Mouse (Mus musculus): Measurements from ENCODE around the gene Prox1. TPM values are rescaled to one million over a fixed set of nuclear protein-coding genes. Genes with fewer than 3 reads are reported as not detected.

The Prox1 gene
- polyA plus RNA-seq, 1 experiment from 2014 or later, result 1.2 TPM

DNA sequence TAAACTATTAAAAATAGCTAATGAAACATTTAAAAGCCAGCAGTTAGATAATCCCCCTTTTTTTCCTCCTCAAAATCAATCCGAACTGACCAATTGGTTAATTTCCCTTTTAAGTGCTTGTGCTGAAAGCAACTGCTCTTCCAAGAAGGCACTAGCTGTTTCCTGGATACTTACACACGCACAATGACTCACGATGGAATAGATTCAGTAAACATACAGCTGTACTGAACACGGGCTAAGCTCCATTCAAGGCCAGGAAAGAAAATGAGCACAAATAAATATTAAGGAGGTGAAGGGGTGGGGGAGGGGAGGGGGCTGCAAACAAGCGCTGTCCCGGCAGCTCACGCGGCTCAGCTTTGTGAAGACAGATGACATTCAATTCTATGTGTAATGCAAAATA, 14.8 kb downstream of the Prox1 start:
- Histone ChIP-seq H3K4me1 (ENCODE audit: control insufficient read depth, insufficient read depth, low read length) (no peaks in the 10 kb centered on the region), H3K4me3 (ENCODE audit: low read length) (no peak overlapping the region), H3K27me3 (ENCODE audit: control insufficient read depth, insufficient read depth, low read length) (peaks cover 6% of the 10 kb centered on the region; the same call in 1 of the 2 replicates), H3K9ac (ENCODE audit: low read depth, low read length) (no peak overlapping the region), H3K4me2 (replicated peaks; ENCODE audit: low read depth, low read length) (no peak overlapping the region), H3K27ac (ENCODE audit: low read depth, low read length) (no peak overlapping the region), H3K9me3 (ENCODE audit: control insufficient read depth, low read length) (no peaks in the 10 kb centered on the region), H3K36me3 (ENCODE audit: control insufficient read depth, insufficient read depth, low read length) (no peaks in the 10 kb centered on the region)
- no peak for ATAC-seq (ENCODE audit: low FRiP score, low TSS enrichment)
- 40% methylated on average over 8 of the region's 8 CpGs for WGBS

DNA sequence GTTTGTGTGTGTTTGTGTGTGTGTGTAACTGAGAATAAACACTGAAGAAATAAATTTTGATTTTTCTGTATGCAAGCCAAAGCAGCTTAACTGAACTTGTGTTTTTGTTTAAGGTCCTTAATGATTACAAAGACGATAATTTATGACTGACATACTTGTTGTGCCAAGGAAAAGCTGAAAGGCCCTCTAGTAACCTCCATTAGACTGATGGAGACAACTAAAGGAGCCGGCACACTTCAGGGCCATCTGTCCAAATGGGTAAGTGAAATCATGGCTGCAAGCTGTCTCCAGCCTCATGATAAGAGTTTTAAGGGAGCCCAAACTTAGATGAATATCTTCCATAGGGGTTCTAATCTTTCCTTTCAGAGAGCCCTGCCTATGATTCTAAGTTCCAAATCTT, 15.5 kb downstream of the Prox1 start:
- 33% methylated on average over 2 of the region's 2 CpGs for WGBS
- Histone ChIP-seq H3K4me3 (ENCODE audit: low read length) (no peak overlapping the region), H3K36me3 (ENCODE audit: control insufficient read depth, insufficient read depth, low read length) (no peaks in the 10 kb centered on the region), H3K27ac (ENCODE audit: low read depth, low read length) (no peak overlapping the region), H3K4me2 (replicated peaks; ENCODE audit: low read depth, low read length) (no peak overlapping the region), H3K27me3 (ENCODE audit: control insufficient read depth, insufficient read depth, low read length) (peaks cover 6% of the 10 kb centered on the region), H3K9ac (ENCODE audit: low read depth, low read length) (no peak overlapping the region), H3K9me3 (ENCODE audit: control insufficient read depth, low read length) (no peaks in the 10 kb centered on the region), H3K4me1 (ENCODE audit: control insufficient read depth, insufficient read depth, low read length) (no peaks in the 10 kb centered on the region)
- ATAC-seq (ENCODE audit: low FRiP score, low TSS enrichment), result no peak

DNA sequence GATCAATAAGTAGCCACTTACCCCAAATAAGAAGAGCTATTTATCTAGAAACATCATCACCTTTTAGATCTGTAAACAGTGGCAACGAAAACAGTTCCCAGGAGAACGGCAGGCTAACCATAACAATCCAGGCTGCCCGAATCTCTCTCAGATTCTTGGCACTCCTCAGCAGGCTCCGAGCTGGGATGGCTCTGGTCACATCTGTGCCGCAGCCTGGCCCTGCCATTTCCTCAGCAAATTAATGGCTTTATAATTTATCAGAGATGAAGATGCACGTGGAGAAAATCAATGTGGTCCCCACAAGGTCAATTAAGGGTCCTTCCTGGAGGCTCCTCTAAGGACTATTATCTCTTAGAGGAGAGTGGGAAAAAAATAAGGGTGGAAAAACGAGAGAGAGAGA, 16.2 kb downstream of the Prox1 start:
- 14% methylated on average over 7 of the region's 7 CpGs for WGBS
- Histone ChIP-seq H3K4me2 (replicated peaks; ENCODE audit: low read depth, low read length) (no peak overlapping the region), H3K27ac (ENCODE audit: low read depth, low read length) (no peak overlapping the region), H3K9me3 (ENCODE audit: control insufficient read depth, low read length) (no peaks in the 10 kb centered on the region), H3K4me1 (ENCODE audit: control insufficient read depth, insufficient read depth, low read length) (peaks cover 6% of the 10 kb centered on the region; the same call in 1 of the 2 replicates), H3K27me3 (ENCODE audit: control insufficient read depth, insufficient read depth, low read length) (peaks cover 6% of the 10 kb centered on the region), H3K9ac (ENCODE audit: low read depth, low read length) (no peak overlapping the region), H3K4me3 (ENCODE audit: low read length) (no peak overlapping the region), H3K36me3 (ENCODE audit: control insufficient read depth, insufficient read depth, low read length) (no peaks in the 10 kb centered on the region)
- no peak for ATAC-seq (ENCODE audit: low FRiP score, low TSS enrichment)

DNA sequence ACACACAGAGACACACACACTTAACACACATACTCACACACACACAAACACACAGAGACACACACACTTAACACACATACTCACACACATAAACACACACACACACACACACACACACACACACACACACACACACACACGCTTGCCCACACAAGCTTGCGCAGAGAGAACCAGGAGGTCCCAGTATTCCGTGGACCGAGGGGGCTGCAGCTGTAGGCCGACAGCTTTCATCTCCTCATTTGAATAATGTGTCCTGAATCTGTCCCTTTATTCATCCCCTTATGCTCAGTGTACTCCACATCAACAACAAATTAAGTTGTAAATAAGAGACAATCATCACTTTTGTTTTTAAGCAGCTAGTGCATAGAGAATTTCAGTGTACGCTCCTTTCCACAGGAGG, 17.9 kb downstream of the Prox1 start:
- Histone ChIP-seq H3K9me3 (ENCODE audit: control insufficient read depth, low read length) (no peaks in the 10 kb centered on the region), H3K9ac (ENCODE audit: low read depth, low read length) (no peak overlapping the region), H3K4me3 (ENCODE audit: low read length) (no peak overlapping the region), H3K4me1 (ENCODE audit: control insufficient read depth, insufficient read depth, low read length) (peaks cover 11% of the 10 kb centered on the region; the same call in 1 of the 2 replicates), H3K36me3 (ENCODE audit: control insufficient read depth, insufficient read depth, low read length) (no peaks in the 10 kb centered on the region), H3K27ac (ENCODE audit: low read depth, low read length) (no peak overlapping the region), H3K4me2 (replicated peaks; ENCODE audit: low read depth, low read length) (no peak overlapping the region), H3K27me3 (ENCODE audit: control insufficient read depth, insufficient read depth, low read length) (peaks cover 6% of the 10 kb centered on the region)
- WGBS, result 89% methylated on average over 6 of the region's 6 CpGs
- ATAC-seq (ENCODE audit: low FRiP score, low TSS enrichment), result no peak

DNA sequence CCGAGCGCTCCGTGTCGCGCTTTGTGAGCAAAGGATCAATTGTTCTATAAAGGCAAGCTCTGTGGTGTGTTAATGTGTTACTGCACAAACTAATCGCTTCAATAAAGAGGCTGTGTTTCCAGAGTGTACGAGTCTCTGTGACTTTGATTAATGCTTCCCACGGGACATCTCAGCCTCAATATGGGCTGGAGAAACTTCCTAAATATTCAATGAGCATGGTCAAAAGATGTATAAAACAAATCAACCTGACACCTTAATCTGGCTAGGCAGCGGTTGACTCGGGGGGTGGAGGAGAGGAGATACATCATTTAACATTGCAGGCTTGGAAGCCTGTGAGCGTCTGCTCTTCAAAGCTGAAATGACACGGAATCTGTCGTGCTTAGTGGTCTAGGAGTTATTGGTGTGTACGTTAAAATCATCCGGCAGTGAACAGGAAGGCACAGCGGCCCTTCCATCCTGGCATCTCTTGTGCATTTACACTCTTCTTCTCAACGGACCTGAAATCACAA, 21.2 kb downstream of the Prox1 start:
- Histone ChIP-seq H3K27ac (ENCODE audit: low read depth, low read length) (no peak overlapping the region), H3K4me3 (ENCODE audit: low read length) (no peak overlapping the region), H3K9me3 (ENCODE audit: control insufficient read depth, low read length) (no peaks in the 10 kb centered on the region), H3K36me3 (ENCODE audit: control insufficient read depth, insufficient read depth, low read length) (no peaks in the 10 kb centered on the region), H3K27me3 (ENCODE audit: control insufficient read depth, insufficient read depth, low read length) (peaks cover 3% of the 10 kb centered on the region; the same call in 1 of the 2 replicates), H3K9ac (ENCODE audit: low read depth, low read length) (no peak overlapping the region), H3K4me2 (replicated peaks; ENCODE audit: low read depth, low read length) (peak overlapping the region; percentile 26; the same call in 1 of the 2 replicates), H3K4me1 (ENCODE audit: control insufficient read depth, insufficient read depth, low read length) (peaks cover 11% of the 10 kb centered on the region; the same call in 1 of the 2 replicates)
- ATAC-seq (ENCODE audit: low FRiP score, low TSS enrichment), result no peak
- 26% methylated on average over 17 of the region's 17 CpGs for WGBS

DNA sequence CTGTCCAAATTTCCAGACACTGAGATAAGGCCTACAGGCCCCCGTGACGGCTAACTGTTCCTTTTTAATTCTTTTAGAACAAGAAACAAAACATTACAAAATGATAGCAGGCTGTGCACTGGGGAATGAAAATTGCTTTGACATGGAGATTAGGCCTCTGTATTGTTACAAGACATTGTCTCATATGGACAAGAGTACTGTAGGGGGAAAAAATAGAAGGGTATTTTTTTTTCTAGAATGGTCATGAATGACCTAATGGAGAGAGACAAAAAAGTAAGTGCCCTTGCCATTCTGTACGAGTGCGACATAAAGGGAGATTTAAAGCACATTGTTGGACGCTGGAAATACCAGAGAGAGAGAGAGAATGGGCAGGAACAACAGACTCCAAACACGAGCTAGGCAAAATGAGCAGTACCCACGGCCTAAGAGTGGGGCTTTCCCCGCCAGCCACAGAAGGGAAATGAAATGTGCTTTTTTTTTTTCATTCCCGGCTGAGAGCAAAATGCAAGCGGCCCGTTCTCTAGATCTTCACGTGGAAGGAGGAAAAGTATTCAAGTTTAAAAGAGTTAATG, 21.8 kb downstream of the Prox1 start:
- no peak overlapping the region for H3K4me3 ChIP-seq (ENCODE audit: low read length)
- H3K9ac ChIP-seq (ENCODE audit: low read depth, low read length), result no peak overlapping the region
- H3K27ac ChIP-seq (ENCODE audit: low read depth, low read length), result no peak overlapping the region
- H3K9me3 ChIP-seq (ENCODE audit: control insufficient read depth, low read length), result no peaks in the 10 kb centered on the region
- WGBS, result 31% methylated on average over 12 of the region's 12 CpGs
- peaks cover 11% of the 10 kb centered on the region; the same call in 1 of the 2 replicates for H3K4me1 ChIP-seq (ENCODE audit: control insufficient read depth, insufficient read depth, low read length)
- H3K4me2 ChIP-seq (replicated peaks; ENCODE audit: low read depth, low read length), result peak overlapping the region; percentile 26; the same call in 1 of the 2 replicates
- H3K27me3 ChIP-seq (ENCODE audit: control insufficient read depth, insufficient read depth, low read length), result peaks cover 2% of the 10 kb centered on the region; the same call in 1 of the 2 replicates
- no peak for ATAC-seq (ENCODE audit: low FRiP score, low TSS enrichment)
- no peaks in the 10 kb centered on the region for H3K36me3 ChIP-seq (ENCODE audit: control insufficient read depth, insufficient read depth, low read length)

DNA sequence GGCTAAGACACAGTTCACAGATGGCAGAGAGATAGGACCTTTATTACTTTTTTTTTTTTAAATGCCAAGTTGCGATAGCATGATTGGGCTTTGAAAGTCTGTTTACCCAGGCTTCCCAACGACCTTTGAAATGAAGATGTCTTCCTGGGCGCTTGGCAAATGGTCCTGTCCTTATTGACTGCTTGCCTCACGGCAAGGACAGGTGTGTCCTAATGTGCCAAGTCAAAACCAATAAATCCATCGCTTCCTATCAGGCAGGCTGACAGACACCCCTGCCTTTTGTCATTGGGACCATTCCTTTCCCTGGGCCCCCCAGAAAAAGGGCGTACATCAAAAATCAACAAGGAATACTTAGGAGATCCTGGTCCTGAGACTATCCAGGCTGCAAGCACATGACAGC, 22.7 kb downstream of the Prox1 start:
- H3K9me3 ChIP-seq (ENCODE audit: control insufficient read depth, low read length), result no peaks in the 10 kb centered on the region
- no peak overlapping the region for H3K4me2 ChIP-seq (replicated peaks; ENCODE audit: low read depth, low read length)
- no peak overlapping the region for H3K4me3 ChIP-seq (ENCODE audit: low read length)
- ATAC-seq (ENCODE audit: low FRiP score, low TSS enrichment), result no peak
- no peaks in the 10 kb centered on the region for H3K36me3 ChIP-seq (ENCODE audit: control insufficient read depth, insufficient read depth, low read length)
- WGBS, result 81% methylated on average over 6 of the region's 6 CpGs
- no peak overlapping the region for H3K27ac ChIP-seq (ENCODE audit: low read depth, low read length)
- no peaks in the 10 kb centered on the region; the same call in 1 of the 2 replicates for H3K27me3 ChIP-seq (ENCODE audit: control insufficient read depth, insufficient read depth, low read length)
- no peak overlapping the region for H3K9ac ChIP-seq (ENCODE audit: low read depth, low read length)
- peaks cover 11% of the 10 kb centered on the region; the same call in 1 of the 2 replicates for H3K4me1 ChIP-seq (ENCODE audit: control insufficient read depth, insufficient read depth, low read length)

DNA sequence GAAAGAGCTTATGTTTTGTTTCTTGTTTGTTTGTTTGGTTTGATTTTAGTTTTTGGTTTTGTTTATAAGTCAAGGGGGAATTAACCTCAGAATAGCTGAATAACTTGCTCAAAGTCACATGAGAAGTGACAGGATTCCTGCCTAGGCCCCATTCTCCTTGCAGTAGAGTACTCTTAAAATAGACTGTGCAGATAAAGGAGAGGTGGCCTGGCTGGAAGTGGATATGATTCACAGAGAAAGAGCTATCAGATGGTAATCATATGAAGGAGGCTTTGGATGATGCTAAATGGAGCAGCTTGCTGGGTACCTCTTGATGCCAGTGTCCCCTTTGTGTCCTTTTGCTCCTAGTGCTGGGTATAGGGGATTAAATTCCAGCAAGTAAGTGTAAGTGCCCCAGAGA, 26.1 kb downstream of the Prox1 start:
- H3K9ac ChIP-seq (ENCODE audit: low read depth, low read length), result no peak overlapping the region
- H3K36me3 ChIP-seq (ENCODE audit: control insufficient read depth, insufficient read depth, low read length), result no peaks in the 10 kb centered on the region
- H3K9me3 ChIP-seq (ENCODE audit: control insufficient read depth, low read length), result no peaks in the 10 kb centered on the region
- H3K27ac ChIP-seq (ENCODE audit: low read depth, low read length), result no peak overlapping the region
- no peak for ATAC-seq (ENCODE audit: low FRiP score, low TSS enrichment)
- H3K4me2 ChIP-seq (replicated peaks; ENCODE audit: low read depth, low read length), result no peak overlapping the region
- peaks cover 10% of the 10 kb centered on the region; the same call in 1 of the 2 replicates for H3K4me1 ChIP-seq (ENCODE audit: control insufficient read depth, insufficient read depth, low read length)
- no peaks in the 10 kb centered on the region for H3K27me3 ChIP-seq (ENCODE audit: control insufficient read depth, insufficient read depth, low read length)
- H3K4me3 ChIP-seq (ENCODE audit: low read length), result no peak overlapping the region

DNA sequence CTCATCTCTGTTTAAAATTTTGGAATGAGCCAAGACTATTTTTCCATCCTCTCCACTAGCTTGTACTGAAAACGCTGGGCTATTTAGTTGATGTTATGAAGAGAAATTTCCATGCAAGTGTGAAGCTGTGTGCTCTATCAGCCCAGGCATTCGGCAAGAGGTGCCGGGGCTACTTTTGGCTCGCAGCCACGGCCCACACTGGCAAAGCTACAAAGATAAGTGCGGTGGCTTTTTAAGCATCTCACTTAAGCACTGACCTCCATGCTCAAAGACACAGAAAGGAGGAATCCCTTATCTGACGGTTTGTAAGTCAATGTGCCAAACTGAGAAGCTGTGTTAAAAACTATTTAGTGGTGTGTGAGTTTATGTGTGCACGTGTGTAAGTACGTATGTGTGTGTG, 26.9 kb downstream of the Prox1 start:
- H3K27ac ChIP-seq (ENCODE audit: low read depth, low read length), result no peak overlapping the region
- no peak for ATAC-seq (ENCODE audit: low FRiP score, low TSS enrichment)
- H3K4me3 ChIP-seq (ENCODE audit: low read length), result no peak overlapping the region
- WGBS, result 91% methylated on average over 9 of the region's 9 CpGs
- H3K27me3 ChIP-seq (ENCODE audit: control insufficient read depth, insufficient read depth, low read length), result no peaks in the 10 kb centered on the region
- no peak overlapping the region for H3K4me2 ChIP-seq (replicated peaks; ENCODE audit: low read depth, low read length)
- H3K9me3 ChIP-seq (ENCODE audit: control insufficient read depth, low read length), result no peaks in the 10 kb centered on the region
- H3K9ac ChIP-seq (ENCODE audit: low read depth, low read length), result no peak overlapping the region
- no peaks in the 10 kb centered on the region for H3K36me3 ChIP-seq (ENCODE audit: control insufficient read depth, insufficient read depth, low read length)
- peaks cover 3% of the 10 kb centered on the region; the same call in 1 of the 2 replicates for H3K4me1 ChIP-seq (ENCODE audit: control insufficient read depth, insufficient read depth, low read length)
